Mouse (Mus musculus) telencephalon, adult 2 months (tissue): ENCODE data around the gene Slc6a5.
"Not testable (repeated sequence)": the region's sequence is repeated elsewhere in the genome, so short reads cannot be mapped to it uniquely, and the experiment has no call there.

ENCODE experiments used
- DNase-seq: peaks from one replicate; pipeline ENCODE4 v3.0.0-alpha.2; 2011; ENCODE audit warnings: low read depth, low spot score

Slc6a5 gene

GRCm38 (mm10) chr7:49913164-49913563 lies 3.2 kb downstream of the Slc6a5 start:
- DNase-seq: no peak

- no peak for DNase-seq
Measured at GRCm38 (mm10) chr7:49913728-49914328, 3.9 kb downstream of the Slc6a5 start.

- DNase-seq: no peak
Measured at GRCm38 (mm10) chr7:49914946-49915345, 5.0 kb downstream of the Slc6a5 start.

- DNase-seq: no peak
Measured at GRCm38 (mm10) chr7:49915471-49915870, 5.5 kb downstream of the Slc6a5 start.

GRCm38 (mm10) chr7:49919494-49919893 lies 9.5 kb downstream of the Slc6a5 start:
- DNase-seq: no peak

- DNase-seq: no peak
Measured at GRCm38 (mm10) chr7:49920751-49921150, 10.8 kb downstream of the Slc6a5 start.

- DNase-seq: no peak
Measured at GRCm38 (mm10) chr7:49922928-49923327, 13.0 kb downstream of the Slc6a5 start.

GRCm38 (mm10) chr7:49923376-49923775 lies 13.4 kb downstream of the Slc6a5 start:
- DNase-seq: peak; percentile 42

GRCm38 (mm10) chr7:49928571-49928970 lies 18.6 kb downstream of the Slc6a5 start:
- DNase-seq: no peak

GRCm38 (mm10) chr7:49929999-49930398 lies 20.1 kb downstream of the Slc6a5 start:
- DNase-seq: no peak

GRCm38 (mm10) chr7:49933386-49934115 lies 23.6 kb downstream of the Slc6a5 start:
- DNase-seq: not testable (repeated sequence)

GRCm38 (mm10) chr7:49936821-49937220 lies 26.9 kb downstream of the Slc6a5 start:
- peak; percentile 59 for DNase-seq

- DNase-seq: no peak
Measured at GRCm38 (mm10) chr7:49942023-49942422, 32.1 kb downstream of the Slc6a5 start.

- DNase-seq: no peak
Measured at GRCm38 (mm10) chr7:49942490-49942889, 32.5 kb downstream of the Slc6a5 start.

- no peak for DNase-seq
Measured at GRCm38 (mm10) chr7:49946691-49947090, 36.7 kb downstream of the Slc6a5 start.

GRCm38 (mm10) chr7:49953546-49954181 lies 43.7 kb downstream of the Slc6a5 start:
- DNase-seq: no peak

GRCm38 (mm10) chr7:49954834-49955233 lies 44.9 kb downstream of the Slc6a5 start:
- no peak for DNase-seq

GRCm38 (mm10) chr7:49957142-49957541 lies 47.2 kb downstream of the Slc6a5 start:
- no peak for DNase-seq

GRCm38 (mm10) chr7:49963764-49964163 lies 53.8 kb downstream of the Slc6a5 start:
- DNase-seq: no peak

- no peak for DNase-seq
Measured at GRCm38 (mm10) chr7:49969516-49969915, 59.6 kb downstream of the Slc6a5 start.

GRCm38 (mm10) chr7:49974841-49975440 lies 65.0 kb downstream of the Slc6a5 start, which contains the start of gene Nell1:
TSS of gene Nell1 (plus strand) at chr7:49974864.
- DNase-seq: no peak

- no peak for DNase-seq
Measured at GRCm38 (mm10) chr7:49975441-49976121, 65.6 kb downstream of the Slc6a5 start.
